Mouse (Mus musculus): Measurements from ENCODE around the gene Trim16. TPM values are rescaled to one million over a fixed set of nuclear protein-coding genes. Genes with fewer than 3 reads are reported as not detected.

Gene Trim16
- 1 to 10 TPM; 6.8 to 7.1 TPM for total RNA-seq (2021)

DNA sequence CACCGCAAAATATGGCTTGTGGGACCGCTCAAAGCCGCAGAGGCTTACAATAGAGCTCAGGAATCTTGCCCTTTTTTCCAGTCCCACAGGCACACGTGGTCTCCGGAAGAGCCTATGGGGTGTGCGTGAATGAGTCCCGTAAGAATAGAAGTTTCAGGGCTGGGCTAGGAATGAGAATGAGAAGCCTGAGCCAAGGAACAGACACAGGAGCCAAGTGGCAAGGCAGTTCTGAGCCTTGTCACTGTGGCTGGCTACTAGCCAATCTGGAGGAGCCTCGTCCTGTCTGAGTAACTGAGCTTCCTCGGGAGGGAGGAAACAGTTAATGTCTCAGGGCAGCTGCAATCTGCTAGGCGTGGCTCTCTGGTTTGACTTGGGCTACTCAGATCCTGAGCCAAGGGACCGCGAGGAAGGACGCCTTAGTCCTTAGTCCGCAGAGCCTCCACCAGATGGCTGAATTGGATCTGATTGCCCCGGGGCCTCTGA is at the start of gene Trim16:
Trim16 (plus strand) TSS at position 173 of the 483 bp plus-strand sequence.
- DNase-seq, result peak; percentile 76 to 81
- intact Hi-C loops (cut with DNase I), result loop anchor here (2.0 to 5.0 kb wide), 3 partner anchors 27 to 317 kb away; partner anchors contain the start of genes Fbxw10 and Tvp23b

DNA sequence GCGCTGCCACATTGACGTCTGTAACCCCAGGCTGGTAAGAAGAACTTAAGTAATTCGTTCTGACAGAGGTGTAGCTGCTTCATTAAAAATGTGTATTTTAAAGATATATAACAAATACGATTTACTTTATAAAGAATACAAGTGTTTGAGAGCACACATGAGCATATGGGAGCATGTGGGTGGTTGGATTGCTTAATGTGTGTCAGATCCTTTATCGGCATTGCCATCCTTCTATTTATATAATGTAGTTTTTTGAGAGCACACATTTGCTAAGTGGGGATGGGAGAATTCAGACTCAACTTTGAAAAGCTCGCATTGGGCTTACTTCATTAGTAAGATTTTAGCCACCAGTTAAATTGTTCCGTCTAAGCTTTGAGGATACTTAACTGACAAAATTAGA is 43.5 kb upstream of the Trim16 start:
- DNase-seq, result no peak
- intact Hi-C loops (cut with DNase I), result no loop called here

DNA sequence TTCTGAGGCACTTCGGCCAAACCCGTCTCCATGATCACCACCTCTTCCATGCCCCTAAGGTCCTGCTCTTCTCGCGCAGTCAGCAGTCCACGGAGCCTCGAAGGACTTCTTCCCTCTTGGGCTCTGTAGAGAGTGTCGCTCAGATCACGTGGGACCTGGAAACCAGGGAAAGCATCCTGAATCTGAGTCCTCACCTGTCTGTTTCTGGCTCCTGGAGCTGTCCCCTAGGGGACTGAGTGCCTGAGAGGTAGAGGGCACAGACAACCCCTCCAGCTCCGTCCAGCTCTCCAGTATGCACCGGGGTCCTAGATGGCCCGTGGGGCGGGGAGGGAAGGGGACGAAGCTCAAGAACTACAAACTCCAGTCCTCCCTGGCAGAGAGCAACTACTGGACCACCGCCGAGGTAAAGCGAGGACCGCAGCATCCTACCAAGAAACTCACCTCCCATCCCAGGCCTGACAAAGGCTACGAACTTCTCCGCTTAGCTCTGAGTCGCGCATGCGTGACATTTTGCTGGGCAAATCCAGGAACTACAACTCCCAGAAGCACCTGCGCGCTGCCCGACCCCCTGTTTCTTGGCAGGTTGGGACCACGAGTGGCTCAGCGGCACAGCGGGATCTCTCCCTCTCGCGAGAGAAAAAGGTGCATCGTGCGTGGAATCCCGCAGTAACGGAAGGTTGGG is 31.0 kb upstream of the Trim16 start, which contains the start of gene Zfp286:
Zfp286 (minus strand) TSS at position 528 of the 682 bp plus-strand sequence.
- DNase-seq, result peak; percentile 70 to 75
- intact Hi-C loops (cut with DNase I), result no loop called here

DNA sequence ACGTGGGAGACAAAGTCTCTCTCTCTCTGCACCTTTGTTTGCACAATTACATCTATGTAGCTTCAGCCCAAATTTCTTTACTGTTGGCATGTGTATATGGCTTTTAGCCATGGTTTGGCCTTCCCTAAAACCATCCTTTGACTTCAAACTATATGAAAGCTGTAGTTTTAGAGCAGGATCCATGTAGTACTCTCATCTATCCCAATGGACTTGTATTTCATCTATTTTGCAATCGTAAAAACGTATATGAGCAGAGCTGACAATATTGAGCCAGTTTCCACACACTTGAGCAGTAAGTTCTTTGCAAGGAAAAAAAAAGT is 30.5 kb upstream of the Trim16 start:
- no peak for DNase-seq
- intact Hi-C loops (cut with DNase I), result no loop called here

DNA sequence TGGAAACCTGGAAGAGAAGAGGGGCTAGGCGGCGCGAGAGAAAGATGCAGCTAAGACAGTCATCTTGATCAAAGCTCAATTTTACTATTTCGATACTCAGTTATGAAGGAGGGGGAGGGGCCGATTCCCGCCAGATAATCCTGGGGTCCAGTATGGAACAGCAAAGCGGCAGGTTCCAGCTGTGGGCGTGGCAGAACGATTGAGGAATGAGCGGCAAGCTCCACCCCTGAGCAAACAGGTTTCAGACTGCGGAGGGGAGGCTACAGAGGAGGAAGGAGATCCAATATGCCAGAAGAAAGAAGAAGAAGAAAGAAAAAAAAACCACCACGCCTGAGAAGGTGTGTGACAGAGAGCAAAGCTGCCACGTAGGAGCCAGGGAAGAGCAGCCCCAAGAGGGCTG is 15.9 kb upstream of the Trim16 start:
- intact Hi-C loops (cut with DNase I), result no loop called here
- DNase-seq, result no peak

DNA sequence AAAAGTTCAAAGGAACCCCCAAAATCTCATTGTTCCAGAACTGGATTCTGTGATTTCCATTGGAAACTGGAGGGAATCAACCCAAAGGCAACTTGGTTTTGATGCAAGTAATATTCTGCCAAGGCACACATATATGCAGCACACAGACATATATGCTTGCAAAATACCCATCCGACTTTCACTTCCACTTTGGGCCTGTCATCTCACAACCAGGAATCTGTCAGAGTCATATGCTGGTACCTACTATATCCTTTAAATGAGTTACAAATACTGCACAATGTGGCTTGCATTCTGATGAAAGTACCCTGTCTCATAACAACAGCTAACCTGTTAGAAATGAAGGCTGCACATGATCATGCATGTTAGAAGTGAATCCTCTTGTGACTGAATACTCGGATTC is 12.1 kb upstream of the Trim16 start:
- DNase-seq, result no peak
- intact Hi-C loops (cut with DNase I), result loop anchor here (2.0 kb wide), 1 partner anchor 51 kb away; no protein-coding TSS in a partner anchor

DNA sequence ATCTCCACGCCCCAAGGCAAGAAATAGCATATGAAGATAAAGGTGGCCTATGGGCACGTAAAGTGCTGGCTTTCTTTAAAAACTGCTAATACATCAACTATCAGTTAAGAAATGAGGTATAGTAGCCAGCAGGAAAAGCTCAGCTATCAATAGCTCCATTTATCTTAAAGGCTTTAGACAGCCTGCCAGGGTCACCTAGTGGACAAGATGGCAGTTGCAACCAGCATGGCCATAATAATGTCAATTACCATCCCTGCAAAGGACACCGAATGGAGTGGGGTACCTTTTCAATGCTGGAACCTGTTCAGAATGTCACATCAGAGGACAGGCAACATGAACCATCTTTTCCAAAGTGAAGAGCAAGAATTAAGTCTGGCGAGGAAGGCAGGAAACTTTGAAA is 10.8 kb upstream of the Trim16 start:
- peak in 1 of 2 experiments; percentile 20 for DNase-seq
- intact Hi-C loops (cut with DNase I), result loop anchor here (2.0 kb wide), 1 partner anchor 52 kb away; no protein-coding TSS in a partner anchor

DNA sequence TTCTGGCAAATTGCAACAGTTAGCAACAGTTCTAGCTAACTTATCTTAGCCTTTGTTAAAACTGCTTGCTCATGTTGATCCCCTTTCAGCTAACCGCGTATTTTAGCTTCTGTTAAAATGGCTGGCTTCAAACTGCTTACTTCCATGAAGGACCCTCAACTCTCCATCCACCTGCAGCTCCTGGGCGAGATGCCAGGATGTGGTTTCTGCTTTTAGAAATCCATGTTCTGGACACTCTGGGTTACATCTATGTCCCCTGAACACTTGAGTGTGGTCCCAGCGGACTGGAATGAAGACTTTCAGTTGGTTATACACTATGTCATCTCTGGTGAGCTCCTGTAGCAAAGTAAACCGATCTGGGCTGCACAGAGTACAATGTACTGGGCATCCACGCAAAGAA is 7.8 kb upstream of the Trim16 start:
- intact Hi-C loops (cut with DNase I), result loop anchor here (5.0 kb wide), 1 partner anchor 35 kb away; the partner anchor contains the start of gene Fbxw10
- no peak for DNase-seq

DNA sequence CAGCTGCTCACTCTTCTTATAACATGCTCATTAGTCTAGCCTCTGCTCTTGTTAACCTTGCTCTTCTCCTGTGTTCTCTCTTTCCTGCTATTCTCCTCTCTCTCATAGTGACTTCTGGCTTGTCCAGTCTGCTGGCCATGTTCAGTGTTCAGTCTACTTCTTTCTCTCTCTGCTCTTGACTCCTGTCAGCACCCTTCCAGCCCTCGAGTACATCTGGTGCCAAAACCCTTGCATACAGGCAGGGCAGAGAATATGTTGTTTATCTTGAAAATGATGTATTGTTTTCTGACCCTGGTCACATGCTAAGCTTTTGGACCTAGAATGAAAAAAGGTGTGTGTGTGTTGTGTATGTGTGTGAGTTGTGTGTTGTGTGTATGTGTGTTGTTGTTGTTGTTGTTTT is 6.5 kb upstream of the Trim16 start:
- intact Hi-C loops (cut with DNase I), result loop anchor here (5.0 kb wide), 1 partner anchor 34 kb away; the partner anchor contains the start of gene Fbxw10
- no peak for DNase-seq

DNA sequence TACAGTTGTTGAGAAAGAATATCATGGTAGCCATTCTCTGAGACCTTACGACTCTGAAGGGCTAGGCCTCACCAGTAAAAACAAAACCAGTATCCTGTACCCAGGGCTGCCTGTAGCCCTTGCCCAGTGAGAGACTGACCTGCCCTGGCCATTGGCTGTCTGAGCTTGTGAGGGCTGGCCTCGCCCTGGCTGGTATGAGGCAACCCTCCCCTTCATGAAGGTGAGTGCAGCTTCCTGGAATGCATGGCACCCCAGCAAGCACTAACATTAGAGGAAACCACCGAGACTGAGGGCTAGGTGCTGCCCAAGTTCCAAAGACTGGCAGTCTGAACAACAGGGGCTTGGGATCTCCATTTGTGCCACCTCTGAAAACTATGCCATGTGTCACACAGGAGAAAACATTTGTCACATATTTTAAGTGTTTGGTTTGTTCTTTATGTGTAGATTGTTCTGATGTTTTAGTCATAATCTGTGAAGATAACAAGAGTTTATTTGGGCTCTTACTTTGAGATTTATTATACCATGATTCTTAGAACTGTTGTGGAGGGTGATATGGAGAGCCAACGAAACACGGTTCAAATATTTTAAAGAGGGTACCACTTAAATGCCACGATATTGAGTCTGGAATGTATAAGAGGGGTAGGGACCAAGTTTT is 5.9 kb upstream of the Trim16 start:
- DNase-seq, result no peak
- intact Hi-C loops (cut with DNase I), result loop anchor here (5.0 kb wide), 1 partner anchor 33 kb away; the partner anchor contains the start of gene Fbxw10

DNA sequence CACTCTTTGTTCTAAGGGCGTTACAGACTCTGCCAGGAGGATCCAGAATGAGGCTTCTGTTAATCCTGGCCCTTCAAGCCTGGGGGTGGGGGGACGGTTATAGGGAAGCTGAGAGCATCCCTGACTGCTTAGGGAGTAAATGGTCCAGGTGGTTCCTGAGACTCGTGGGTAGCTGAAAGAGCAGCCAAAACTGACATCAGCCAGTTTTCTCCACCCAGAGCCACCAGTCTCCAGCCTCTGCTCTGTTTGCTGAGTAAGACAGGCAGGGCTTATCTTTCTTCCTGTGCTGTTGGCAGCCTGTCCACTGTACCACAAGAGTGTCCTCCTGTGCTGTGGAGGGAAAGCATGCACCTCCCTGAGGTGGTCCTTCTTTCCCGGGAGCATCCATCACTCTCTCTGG is 5.4 kb upstream of the Trim16 start:
- DNase-seq, result no peak
- intact Hi-C loops (cut with DNase I), result loop anchor here (5.0 kb wide), 1 partner anchor 33 kb away; the partner anchor contains the start of gene Fbxw10

DNA sequence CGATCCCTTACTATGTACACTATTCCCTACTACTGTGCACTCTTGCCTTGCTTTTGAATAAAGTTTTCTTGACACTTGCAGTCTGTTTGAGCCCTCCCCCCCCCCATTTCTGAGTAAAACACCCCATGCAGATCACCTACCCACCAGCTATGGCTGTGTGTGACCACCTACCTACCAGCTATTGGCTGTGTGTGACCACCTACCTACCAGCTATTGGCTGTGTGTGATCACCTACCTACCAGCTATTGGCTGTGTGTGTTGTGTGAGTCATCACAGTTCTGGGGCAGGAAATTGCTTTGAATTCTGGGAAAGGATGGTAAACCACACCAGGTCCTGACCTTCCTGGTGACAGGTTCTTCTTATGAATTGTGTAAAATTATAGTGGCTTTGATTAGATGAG is 4.6 kb upstream of the Trim16 start:
- intact Hi-C loops (cut with DNase I), result no loop called here
- no peak for DNase-seq

DNA sequence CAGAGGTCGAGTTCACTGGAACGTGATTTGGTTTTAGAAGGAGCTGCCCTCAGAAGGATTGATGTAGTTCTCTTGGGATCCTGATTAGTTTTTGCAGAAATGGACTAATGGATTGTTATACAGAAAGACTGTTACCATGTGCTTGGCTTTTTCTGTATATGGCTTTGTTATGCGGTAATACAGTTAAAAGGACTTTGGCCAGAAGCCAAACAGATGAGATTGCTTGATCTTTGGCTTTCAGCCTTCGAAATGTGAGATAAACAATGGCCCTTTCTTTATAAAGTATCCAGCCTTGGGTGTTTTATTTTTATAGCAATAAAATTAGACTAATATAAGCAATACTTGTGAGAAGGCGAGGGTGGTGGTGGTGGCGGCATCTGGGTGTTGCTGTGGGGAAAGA is 3.4 kb upstream of the Trim16 start:
- intact Hi-C loops (cut with DNase I), result no loop called here
- no peak for DNase-seq

DNA sequence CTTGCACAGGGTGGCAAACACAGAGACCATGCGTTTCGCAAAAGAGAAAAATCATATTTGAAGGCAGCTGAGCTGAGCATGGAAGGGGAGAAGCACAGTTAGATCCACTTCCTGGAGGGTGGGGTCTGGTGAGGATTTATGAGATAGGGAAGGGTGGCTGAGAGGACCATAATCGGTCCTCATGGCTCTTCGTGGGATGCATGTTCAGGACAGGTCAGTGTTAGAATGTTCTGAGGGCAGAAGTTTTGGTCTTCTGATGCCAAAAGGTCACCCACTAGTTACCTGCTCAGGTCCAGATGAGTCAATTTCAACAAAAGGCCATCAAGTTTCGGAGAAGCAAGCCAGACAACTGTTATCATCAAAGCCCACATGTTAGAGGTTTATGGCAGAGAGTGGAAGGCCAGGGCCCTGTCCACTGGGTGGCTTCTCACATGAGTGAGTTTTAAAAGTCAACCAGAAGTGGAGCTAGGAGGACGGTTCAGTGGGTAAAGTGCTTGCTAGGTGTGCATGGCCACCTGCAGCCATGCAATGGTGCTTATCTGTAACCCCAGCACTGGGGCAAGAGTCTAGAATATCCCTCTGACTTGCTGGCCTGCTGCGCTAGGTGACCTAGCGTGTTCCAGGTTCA is 858 bp upstream of the Trim16 start:
- intact Hi-C loops (cut with DNase I), result no loop called here
- DNase-seq, result no peak

DNA sequence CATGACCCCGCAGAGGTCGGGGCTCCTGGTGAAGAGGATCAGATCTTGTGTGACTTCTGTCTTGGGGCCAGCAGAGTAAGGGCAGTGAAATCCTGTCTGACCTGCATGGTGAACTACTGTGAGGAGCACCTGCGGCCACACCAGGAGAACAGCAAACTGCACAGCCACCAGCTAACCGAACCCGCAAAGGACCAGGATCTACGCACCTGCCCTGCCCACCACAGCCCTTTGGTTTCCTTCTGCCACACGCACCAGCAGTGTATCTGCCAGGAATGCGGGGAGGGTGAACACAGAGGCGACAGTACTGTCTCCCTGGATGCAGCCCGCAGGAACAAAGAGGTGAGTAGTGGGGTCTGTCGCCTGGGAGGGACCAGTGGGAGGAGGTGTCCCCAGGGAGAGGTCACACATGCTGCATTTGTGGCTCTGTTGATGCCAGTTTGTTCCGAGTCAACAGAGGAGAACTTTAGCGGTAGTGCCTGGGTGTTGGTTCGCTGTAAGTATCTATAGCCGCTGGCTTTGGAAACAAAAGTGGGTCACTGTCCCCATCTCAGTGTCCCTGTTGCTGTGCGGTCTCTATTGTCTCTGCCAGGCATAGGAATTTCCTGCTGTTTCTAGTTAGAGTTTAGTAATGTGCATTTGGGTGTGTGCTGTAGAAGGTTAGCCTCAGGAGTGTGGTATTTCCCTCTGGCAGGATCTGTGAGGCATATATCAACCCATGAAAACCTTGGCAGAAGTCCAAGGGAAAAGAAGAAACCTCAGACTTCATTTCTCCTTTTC is 818 bp downstream of the Trim16 start:
- intact Hi-C loops (cut with DNase I), result loop anchor here (2.0 to 5.0 kb wide), 3 partner anchors 26 to 316 kb away; partner anchors contain the start of genes Fbxw10 and Tvp23b

DNA sequence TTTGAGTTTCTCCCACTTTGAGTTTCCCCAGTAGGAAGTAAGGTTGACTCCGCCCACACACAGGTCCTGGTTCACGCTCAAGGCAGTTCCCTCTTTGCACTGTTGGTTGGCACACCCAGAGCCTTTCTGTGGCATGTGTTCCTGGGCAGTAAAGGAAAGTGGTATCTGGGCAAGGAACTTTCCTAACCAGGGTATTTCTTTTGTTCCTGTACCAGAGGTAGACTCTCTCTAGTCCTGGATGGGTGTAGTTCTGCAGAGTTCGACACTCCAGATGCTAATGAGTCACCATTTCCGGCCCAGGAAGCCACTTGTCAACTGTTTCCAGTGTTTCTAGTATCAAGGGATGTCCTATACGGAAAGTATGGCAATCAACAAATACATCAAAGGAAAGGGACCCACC is 1.9 kb downstream of the Trim16 start:
- DNase-seq, result peak; percentile 24 to 31
- intact Hi-C loops (cut with DNase I), result loop anchor here (2.0 to 5.0 kb wide), 3 partner anchors 25 to 315 kb away; partner anchors contain the start of genes Fbxw10 and Tvp23b

More for the DNA sequence above, 818 bp downstream of the Trim16 start:
- peak; percentile 36 to 48 for DNase-seq

DNA sequence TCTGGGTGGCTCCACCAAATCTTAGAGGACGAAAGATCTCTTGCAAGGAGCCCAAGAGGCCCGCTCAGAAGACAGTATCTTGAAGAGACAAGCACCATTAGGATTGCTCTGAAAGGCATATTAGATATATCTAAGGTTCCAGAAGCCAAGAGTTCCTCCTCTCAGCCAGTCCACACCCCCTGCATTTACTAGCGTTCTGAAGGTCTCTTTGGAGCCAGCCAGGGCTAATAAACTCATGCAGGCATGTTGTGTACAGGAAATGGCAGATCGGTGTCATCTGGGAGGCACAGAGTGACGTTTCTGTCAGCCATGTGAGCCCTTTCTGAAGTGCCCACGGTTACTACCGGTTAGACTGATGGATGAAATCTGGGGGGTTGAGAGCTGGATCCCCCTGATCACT is 4.2 kb downstream of the Trim16 start:
- intact Hi-C loops (cut with DNase I), result loop anchor here (5.0 kb wide), 1 partner anchor 313 kb away; no protein-coding TSS in a partner anchor
- no peak for DNase-seq

DNA sequence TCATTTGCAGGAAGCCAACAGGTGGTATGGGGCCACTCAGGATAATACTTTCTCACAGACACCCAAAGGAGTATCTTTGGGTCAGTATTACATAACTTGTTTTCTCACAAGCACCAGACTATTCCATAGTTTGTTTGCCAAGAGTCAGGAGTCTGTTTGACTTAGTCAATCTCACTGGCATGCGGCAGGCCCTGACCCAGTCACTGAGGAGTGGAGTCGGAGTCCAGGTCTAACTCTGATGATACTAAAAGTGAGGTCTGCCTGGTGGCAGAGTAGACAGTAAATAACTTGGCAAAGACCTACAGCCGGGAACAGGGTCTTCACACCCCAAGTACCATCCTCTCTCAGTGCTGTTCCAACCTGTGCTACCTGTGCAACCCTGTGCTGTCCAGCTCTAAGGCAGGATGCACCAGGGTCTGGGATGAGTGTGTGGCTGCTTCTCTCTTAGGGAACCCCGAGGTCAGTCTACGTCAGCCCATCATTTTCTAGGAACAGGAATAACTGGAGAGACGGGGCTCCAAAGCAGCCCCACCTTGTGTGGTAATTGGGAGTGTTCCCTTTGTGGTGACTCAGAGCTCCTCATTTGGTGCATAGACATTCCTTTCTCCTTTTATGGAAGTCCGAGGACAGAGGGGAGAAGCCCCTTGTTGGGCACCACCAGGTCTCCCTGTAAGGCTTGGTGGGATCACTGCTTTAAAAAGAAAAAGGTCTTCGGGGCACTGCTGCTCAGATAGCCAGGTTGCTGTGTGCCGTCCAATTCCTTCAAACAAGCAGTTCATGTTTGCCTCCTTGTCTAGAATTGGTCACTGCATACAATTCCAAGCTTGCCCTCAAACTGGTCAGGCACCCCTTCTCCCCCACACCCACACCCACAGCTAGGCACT is 5.4 kb downstream of the Trim16 start:
- no peak for DNase-seq
- intact Hi-C loops (cut with DNase I), result no loop called here

DNA sequence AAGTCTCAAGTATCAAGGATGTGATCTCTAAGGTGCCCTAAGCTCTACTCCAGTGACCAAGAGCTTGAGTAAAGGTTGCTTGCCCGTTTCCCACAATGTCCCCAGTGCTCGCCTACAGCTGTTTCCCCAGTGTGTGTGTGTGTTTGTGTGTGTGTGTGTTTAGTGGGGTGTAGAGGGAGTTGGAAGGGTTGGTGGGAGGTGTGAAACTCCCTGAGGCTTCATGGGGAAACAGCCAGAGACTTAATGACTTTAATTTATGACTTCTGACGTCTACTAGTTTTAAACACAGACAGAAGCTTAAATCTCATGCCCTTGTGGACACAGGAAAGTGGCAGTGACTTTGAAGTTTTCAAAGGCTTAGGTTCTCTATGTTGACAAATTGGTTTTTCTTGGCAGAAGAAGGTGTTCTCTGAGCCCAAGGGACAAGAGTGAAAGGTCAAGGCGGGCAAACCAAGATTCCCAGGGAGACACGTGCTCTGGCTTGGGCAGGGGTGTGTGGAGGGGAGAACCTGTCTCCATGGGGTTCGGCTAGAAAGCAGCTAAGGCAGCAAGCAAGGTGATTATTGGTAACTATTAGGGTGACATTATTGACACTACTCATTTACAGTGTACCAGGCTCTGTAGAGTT is 6.2 kb downstream of the Trim16 start:
- intact Hi-C loops (cut with DNase I), result no loop called here
- DNase-seq, result no peak
